Mouse (Mus musculus): ENCODE results near the gene Ang. TPM values are rescaled to one million over a fixed set of nuclear protein-coding genes. Genes with fewer than 3 reads are reported as not detected.

Ang gene
- total and polyA plus RNA-seq, 3 experiments: 0.44 to 2.2 (median 1.2) TPM

GRCm38 (mm10) chr14:51127648-51128258, 36.8 kb downstream of the Ang start:
- in situ Hi-C loops (cut with MboI; ENCODE audit: low pct_ligation_motif_present, low pct_unique_long_range_greater_than_20kb, low sequenced_read_pairs): no loop called here
- Histone ChIP-seq H3K79me2 (replicated peaks; ENCODE audit: control insufficient read depth, extremely low read depth, insufficient read depth, poor library complexity, severe bottlenecking) (peaks cover 3% of the 10 kb centered on the region; the same call in 1 of the 2 replicates), H3K36me3 (replicated peaks in 1 of 2; ENCODE audit: control insufficient read depth in 1 of 2, insufficient read depth in 1 of 2, low read length in 1 of 2) (peaks cover 6 to 8% of the 10 kb centered on the region in 2 experiments), H3K9me3 (replicated peaks; ENCODE audit: low read length) (no peaks in the 10 kb centered on the region), H3K9ac (ENCODE audit: insufficient read depth, low read depth) (peak overlapping the region; percentile 44; the same call in 1 of the 2 replicates), H3K27ac (ENCODE audit: insufficient read depth, low read depth) (peak overlapping the region; percentile 54), H3K4me2 (ENCODE audit: insufficient read depth, low read depth, poor library complexity, severe bottlenecking) (no peak overlapping the region; the same call in 1 of the 2 replicates), H3K27me3 (replicated peaks) (no peaks in the 10 kb centered on the region), H3K4me1 (ENCODE audit: control insufficient read depth in 1 of 2, insufficient read depth in 2 of 2) (peaks cover 15 to 64% of the 10 kb centered on the region in 2 experiments), H3K4me3 (replicated peaks in 1 of 3; ENCODE audit: low read depth in 2 of 3, low read length in 2 of 3, poor library complexity in 1 of 3) (peak overlapping the region in 1 of 3 experiments; percentile 9)
- DNase-seq (ENCODE audit: extremely low read depth): peak; percentile 53
- dilution Hi-C loops (cut with MboI; ENCODE audit: extremely low pct_ligation_motif_present, extremely low pct_unique_long_range_greater_than_20kb, low sequenced_read_pairs): no loop called here
- no peak for TF ChIP-seq CTCF (conservative IDR thresholded peaks at IDR 0.05 in 1 of 2, IDR thresholded peaks at IDR 0.05 in 1 of 2; ENCODE audit: low read depth in 2 of 2, low read length in 2 of 2)
- TF ChIP-seq SIN3A (IDR thresholded peaks at IDR 0.05; ENCODE audit: low read length): 0 out of 2 replicates have a peak, but pooled peaks have one; percentile 28
- peak; percentile 31; the same call in 1 of the 2 replicates for TF ChIP-seq CHD2 (IDR thresholded peaks at IDR 0.05; ENCODE audit: low read length)
- TF ChIP-seq TCF12 (IDR thresholded peaks at IDR 0.05; ENCODE audit: low read depth, low read length): peak; percentile 61
- TF ChIP-seq ZMIZ1 (IDR thresholded peaks at IDR 0.05; ENCODE audit: low read depth, low read length): no peak

GRCm38 (mm10) chr14:51128775-51129623, 38.0 kb downstream of the Ang start:
- peak; percentile 71 for DNase-seq (ENCODE audit: extremely low read depth)
- peak overlapping the region; percentile 79 for H3K4me2 ChIP-seq (ENCODE audit: insufficient read depth, low read depth, poor library complexity, severe bottlenecking)
- H3K27me3 ChIP-seq (replicated peaks): no peaks in the 10 kb centered on the region
- H3K9ac ChIP-seq (ENCODE audit: insufficient read depth, low read depth): peak overlapping the region; percentile 70
- dilution Hi-C loops (cut with MboI; ENCODE audit: extremely low pct_ligation_motif_present, extremely low pct_unique_long_range_greater_than_20kb, low sequenced_read_pairs): no loop called here
- peak overlapping the region; percentile 39 to 55 (median 40) for H3K4me3 ChIP-seq (replicated peaks in 1 of 3; ENCODE audit: low read depth in 2 of 3, low read length in 2 of 3, poor library complexity in 1 of 3)
- peaks cover 3% of the 10 kb centered on the region; the same call in 1 of the 2 replicates for H3K79me2 ChIP-seq (replicated peaks; ENCODE audit: control insufficient read depth, extremely low read depth, insufficient read depth, poor library complexity, severe bottlenecking)
- H3K4me1 ChIP-seq (ENCODE audit: control insufficient read depth in 1 of 2, insufficient read depth in 2 of 2): peaks cover 15 to 62% of the 10 kb centered on the region in 2 experiments
- H3K27ac ChIP-seq (ENCODE audit: insufficient read depth, low read depth): peak overlapping the region; percentile 81
- peaks cover 6 to 8% of the 10 kb centered on the region in 2 experiments for H3K36me3 ChIP-seq (replicated peaks in 1 of 2; ENCODE audit: control insufficient read depth in 1 of 2, insufficient read depth in 1 of 2, low read length in 1 of 2)
- no peaks in the 10 kb centered on the region for H3K9me3 ChIP-seq (replicated peaks; ENCODE audit: low read length)
- in situ Hi-C loops (cut with MboI; ENCODE audit: low pct_ligation_motif_present, low pct_unique_long_range_greater_than_20kb, low sequenced_read_pairs): no loop called here
- no peak for TF ChIP-seq CHD1 (IDR thresholded peaks at IDR 0.05; ENCODE audit: low read depth, low read length)
- TF ChIP-seq EP300 (IDR thresholded peaks at IDR 0.05; ENCODE audit: low read length): peak; percentile 51; the same call in 1 of the 2 replicates
- peak; percentile 36; the same call in 1 of the 2 replicates for TF ChIP-seq TCF12 (IDR thresholded peaks at IDR 0.05; ENCODE audit: low read depth, low read length)
- TF ChIP-seq CHD2 (IDR thresholded peaks at IDR 0.05; ENCODE audit: low read length): no peak
- peak; percentile 52; the same call in 1 of the 2 replicates for TF ChIP-seq MEF2A (IDR thresholded peaks at IDR 0.05; ENCODE audit: borderline replicate concordance, low read depth, low read length)
- peak; percentile 47; the same call in 1 of the 2 replicates for TF ChIP-seq UBTF (IDR thresholded peaks at IDR 0.05; ENCODE audit: low read depth, low read length)
- TF ChIP-seq JUND (conservative IDR thresholded peaks at IDR 0.05; ENCODE audit: low read depth, low read length): no peak; the same call in 1 of the 2 replicates
- peak; percentile 36 for TF ChIP-seq SIN3A (IDR thresholded peaks at IDR 0.05; ENCODE audit: low read length)
- TF ChIP-seq ELF1 (IDR thresholded peaks at IDR 0.05; ENCODE audit: low read depth, low read length): 0 out of 2 replicates have a peak, but pooled peaks have one; percentile 41
- TF ChIP-seq POLR2AphosphoS2 (IDR thresholded peaks at IDR 0.05; ENCODE audit: low read depth, low read length): no peak
- TF ChIP-seq KAT2A (IDR thresholded peaks at IDR 0.05; ENCODE audit: insufficient replicate concordance, low read length): no peak
- peak; percentile 48; the same call in 1 of the 2 replicates for TF ChIP-seq TBP (conservative IDR thresholded peaks at IDR 0.05; ENCODE audit: low read depth, low read length)
- no peak for TF ChIP-seq HCFC1 (IDR thresholded peaks at IDR 0.05; ENCODE audit: low read depth, low read length)
- no peak for TF ChIP-seq RCOR1 (conservative IDR thresholded peaks at IDR 0.05; ENCODE audit: low read depth, low read length)
- TF ChIP-seq POLR2A (IDR thresholded peaks at IDR 0.05; ENCODE audit: low read depth, low read length): peak; percentile 51
- peak; percentile 55; the same call in 1 of the 2 replicates for TF ChIP-seq IRF4 (IDR thresholded peaks at IDR 0.05; ENCODE audit: low read depth, low read length)
- TF ChIP-seq USF1 (IDR thresholded peaks at IDR 0.05; ENCODE audit: low read depth, low read length): no peak
- no peak for TF ChIP-seq JUN (IDR thresholded peaks at IDR 0.05; ENCODE audit: insufficient read depth, low read depth, low read length)
- no peak for TF ChIP-seq NELFE (IDR thresholded peaks at IDR 0.05; ENCODE audit: low read depth, low read length)
- no peak for TF ChIP-seq MAFK (IDR thresholded peaks at IDR 0.05; ENCODE audit: insufficient replicate concordance, low read length)
- no peak for TF ChIP-seq SMC3 (IDR thresholded peaks at IDR 0.05; ENCODE audit: low read depth, low read length)
- no peak for TF ChIP-seq ZC3H11A (IDR thresholded peaks at IDR 0.05; ENCODE audit: low read depth, low read length)
- TF ChIP-seq E2F4 (IDR thresholded peaks at IDR 0.05; ENCODE audit: insufficient replicate concordance, low read depth, low read length): no peak
- TF ChIP-seq GABPA (IDR thresholded peaks at IDR 0.05; ENCODE audit: insufficient replicate concordance, low read depth, low read length): no peak
- no peak for TF ChIP-seq BHLHE40 (IDR thresholded peaks at IDR 0.05; ENCODE audit: low read depth, low read length)
- TF ChIP-seq ZNF384 (IDR thresholded peaks at IDR 0.05; ENCODE audit: low read depth, low read length): peak; percentile 86
- no peak for TF ChIP-seq MXI1 (IDR thresholded peaks at IDR 0.05; ENCODE audit: low read depth, low read length)

Measured in CH12.LX (cell line).